Mouse (Mus musculus) forebrain, embryonic 13.5 days (tissue): ENCODE results near the gene Abcg5. TPM values are rescaled to one million over a fixed set of nuclear protein-coding genes. Genes with fewer than 3 reads are reported as not detected.

ENCODE experiments used
- ATAC-seq: fragments of 200-750 bp; cut with Nextera tagmentation; 2 replicates; pipeline ENCODE4 v1.8.0; 2017
- H3K27ac ChIP-seq: fragments of 300-500 bp; sonication (generic); 2 replicates; pipeline ENCODE4 v1.5.1; 2015; ENCODE audit warnings: inconsistent platforms, mild to moderate bottlenecking, moderate library complexity
- H3K27me3 ChIP-seq: fragments of 300-500 bp; sonication (generic); 2 replicates; pipeline ENCODE4 v1.6.1; 2015; ENCODE audit warnings: mild to moderate bottlenecking, inconsistent platforms
- H3K36me3 ChIP-seq: fragments of 300-500 bp; sonication (generic); 2 replicates; pipeline ENCODE4 v1.6.1; 2015; ENCODE audit warnings: mild to moderate bottlenecking, inconsistent platforms; ENCODE audit not compliant: poor library complexity, severe bottlenecking
- H3K4me1 ChIP-seq: fragments of 300-500 bp; sonication (generic); 2 replicates; pipeline ENCODE4 v1.6.1; 2015; ENCODE audit warnings: inconsistent platforms
- H3K4me2 ChIP-seq: fragments of 300-500 bp; sonication (generic); 2 replicates; pipeline ENCODE4 v1.6.1; 2015; ENCODE audit warnings: inconsistent platforms, mild to moderate bottlenecking, moderate library complexity
- H3K4me3 ChIP-seq: fragments of 300-500 bp; sonication (generic); 2 replicates; pipeline ENCODE4 v1.5.1; 2015; ENCODE audit warnings: mild to moderate bottlenecking, inconsistent platforms
- H3K9ac ChIP-seq: fragments of 300-500 bp; sonication (generic); 2 replicates; pipeline ENCODE4 v1.6.1; 2015; ENCODE audit warnings: mild to moderate bottlenecking, inconsistent platforms
- H3K9me3 ChIP-seq: fragments of 300-500 bp; sonication (generic); replicated peaks from 2 replicates; pipeline ENCODE4 v1.6.1; 2016; ENCODE audit warnings: inconsistent platforms
- WGBS: fragments of 180-500 bp; shearing (Covaris S2); methylation state at CpG from one replicate; pipeline ENCODE4 v1.1.7; 2015; 5-methylcytosine and 5-hydroxymethylcytosine counted together
- polyA plus RNA-seq: library from polyadenylated mRNA; unstranded; fragments of >200 nt; fragmentation: Nextera tagmentation; extraction: Ambion mirVana; gene quantifications from 2 replicates; pipeline ENCODE4 v1.2.1, GENCODE M21; 2015

The Abcg5 gene
- polyA plus RNA-seq, 1 experiment from 2014 or later, result 4.1 TPM

DNA sequence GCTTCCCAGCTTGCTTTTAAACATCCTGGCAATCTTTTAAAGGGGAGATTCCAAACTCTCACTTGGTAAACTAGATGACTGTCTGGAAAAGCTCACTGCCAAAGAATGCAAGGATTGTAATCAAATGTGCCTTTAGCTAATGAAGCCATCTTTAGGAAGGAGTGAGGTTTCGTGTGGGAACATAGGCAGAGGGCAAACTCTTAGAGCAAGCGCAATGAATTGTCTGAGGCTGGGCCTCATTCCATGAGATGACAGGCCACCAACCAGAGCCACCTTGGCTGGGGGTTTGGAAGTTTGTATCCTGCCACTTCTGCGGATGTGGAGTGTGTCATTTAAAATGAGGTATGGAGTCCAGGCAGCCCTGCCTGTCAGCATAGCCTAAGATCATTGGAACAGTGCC is 62.7 kb downstream of the Abcg5 start:
- H3K36me3 ChIP-seq, result no peaks in the 10 kb centered on the region
- no peaks in the 10 kb centered on the region for H3K27me3 ChIP-seq
- ATAC-seq, result no peak
- 85% methylated on average over 3 of the region's 3 CpGs for WGBS
- H3K4me1 ChIP-seq, result 0 out of 2 replicates have a peak, but pooled peaks cover 2% of the 10 kb centered on the region
- no peaks in the 10 kb centered on the region for H3K9me3 ChIP-seq
- no peak overlapping the region for H3K27ac ChIP-seq
- no peak overlapping the region for H3K9ac ChIP-seq
- H3K4me2 ChIP-seq, result no peak overlapping the region
- H3K4me3 ChIP-seq, result no peak overlapping the region

DNA sequence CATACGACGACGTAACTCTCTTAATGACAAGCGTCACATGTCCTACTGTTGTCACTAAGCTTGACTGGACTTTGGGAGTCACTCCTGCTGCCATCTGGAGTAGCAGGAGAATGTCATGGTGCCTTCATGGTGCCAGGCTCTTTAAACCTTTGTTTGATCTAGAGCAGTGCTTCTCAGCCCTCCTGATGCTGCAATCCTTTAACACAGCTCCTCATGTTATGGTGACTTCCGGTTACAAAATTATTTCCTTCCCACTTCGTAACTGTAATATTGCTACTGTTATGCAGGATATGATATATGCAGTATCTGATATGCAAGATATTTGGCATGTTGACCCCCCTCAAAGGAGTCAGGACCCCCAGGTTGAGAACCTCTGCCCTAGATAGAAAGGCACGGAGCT is 63.7 kb downstream of the Abcg5 start:
- WGBS, result 86% methylated on average over 7 of the region's 7 CpGs
- Histone ChIP-seq H3K4me2 (no peak overlapping the region), H3K27me3 (no peaks in the 10 kb centered on the region)

DNA sequence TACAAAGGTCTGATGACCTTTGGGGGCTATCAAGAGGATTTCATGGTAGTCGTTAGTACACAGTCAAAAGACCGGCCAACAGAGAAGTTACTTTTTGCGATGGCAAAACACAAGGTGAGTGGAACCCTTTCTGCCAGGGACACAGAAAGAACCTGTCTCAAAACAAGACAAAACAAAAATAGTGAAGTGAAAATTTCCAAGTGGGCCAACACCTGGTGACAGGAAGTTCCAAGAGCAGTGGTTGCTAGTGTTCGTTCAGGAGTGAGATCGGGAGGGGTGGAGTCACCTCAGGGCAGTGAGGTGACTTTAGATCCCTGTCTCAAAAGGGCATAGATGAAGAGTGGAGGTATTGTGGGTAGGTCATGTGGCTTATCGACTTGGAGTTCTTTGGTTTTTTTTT is 64.9 kb downstream of the Abcg5 start:
- Histone ChIP-seq H3K27me3 (no peaks in the 10 kb centered on the region), H3K9ac (no peak overlapping the region), H3K4me3 (no peak overlapping the region), H3K9me3 (peaks cover 10% of the 10 kb centered on the region; the same call in 1 of the 2 replicates), H3K4me1 (0 out of 2 replicates have a peak, but pooled peaks cover 2% of the 10 kb centered on the region), H3K4me2 (no peak overlapping the region), H3K36me3 (peaks cover 16% of the 10 kb centered on the region), H3K27ac (no peak overlapping the region)
- no peak for ATAC-seq
- WGBS, result 95% methylated on average over 6 of the region's 6 CpGs

More for the DNA sequence above, 63.7 kb downstream of the Abcg5 start:
- H3K9me3 ChIP-seq, result peaks cover under 1% of the 10 kb centered on the region; the same call in 1 of the 2 replicates
- H3K9ac ChIP-seq, result no peak overlapping the region
- H3K4me3 ChIP-seq, result no peak overlapping the region
- 0 out of 2 replicates have a peak, but pooled peaks cover 2% of the 10 kb centered on the region for H3K4me1 ChIP-seq
- no peak overlapping the region for H3K27ac ChIP-seq
- peaks cover 5% of the 10 kb centered on the region; the same call in 1 of the 2 replicates for H3K36me3 ChIP-seq
- no peak for ATAC-seq

DNA sequence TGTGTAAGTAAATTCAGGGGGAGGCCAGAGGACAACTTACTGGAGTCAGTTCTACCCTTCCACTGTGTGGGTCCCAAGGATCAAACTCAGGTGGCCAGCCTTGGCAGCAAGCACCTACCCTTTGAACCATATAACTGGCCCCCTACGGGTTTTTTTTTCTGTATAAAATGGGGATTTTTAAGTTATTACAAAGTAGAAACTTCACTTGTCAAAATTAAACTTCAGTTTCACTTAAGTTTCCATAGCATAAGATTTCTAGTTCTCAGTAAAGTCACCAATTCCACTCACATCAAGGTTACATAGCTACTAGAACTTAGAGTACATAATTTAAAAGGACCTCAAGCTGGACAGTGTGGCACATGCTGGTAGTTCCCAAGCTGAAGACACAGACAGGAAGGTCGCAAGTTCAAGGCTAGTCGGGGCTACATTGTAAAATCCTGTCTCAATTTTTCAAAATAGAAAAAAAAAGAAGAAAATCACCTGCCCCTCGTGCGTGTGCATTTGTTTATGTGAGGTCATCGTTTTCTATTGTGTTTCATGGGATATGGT is 66.2 kb downstream of the Abcg5 start:
- WGBS, result 89% methylated on average over 6 of the region's 6 CpGs
- peaks cover 21% of the 10 kb centered on the region for H3K36me3 ChIP-seq
- H3K27ac ChIP-seq, result no peak overlapping the region
- H3K4me2 ChIP-seq, result no peak overlapping the region
- H3K9ac ChIP-seq, result no peak overlapping the region
- peaks cover 10% of the 10 kb centered on the region; the same call in 1 of the 2 replicates for H3K9me3 ChIP-seq
- ATAC-seq, result no peak
- H3K27me3 ChIP-seq, result no peaks in the 10 kb centered on the region
- H3K4me1 ChIP-seq, result 0 out of 2 replicates have a peak, but pooled peaks cover 2% of the 10 kb centered on the region
- no peak overlapping the region for H3K4me3 ChIP-seq

DNA sequence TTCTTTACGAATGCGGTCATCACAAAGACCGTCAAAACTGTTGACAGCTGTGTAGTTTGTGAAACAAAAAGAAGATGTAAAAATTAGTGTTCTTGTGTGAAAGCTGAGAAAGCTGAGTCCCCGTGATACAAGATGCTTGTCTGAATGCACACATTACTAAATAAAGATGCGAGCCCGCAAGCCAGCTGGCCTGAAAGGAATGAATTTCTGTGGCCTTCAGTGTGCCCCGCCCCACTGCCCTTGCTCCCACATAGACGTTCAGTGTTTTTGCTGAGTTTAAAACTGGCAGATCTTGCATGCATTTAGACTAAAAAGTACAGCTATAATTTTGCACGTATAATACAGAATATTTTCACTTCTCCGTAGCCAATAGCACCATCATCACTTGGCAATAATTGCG is 67.0 kb downstream of the Abcg5 start:
- no peak for ATAC-seq
- Histone ChIP-seq H3K27me3 (no peaks in the 10 kb centered on the region), H3K36me3 (peaks cover 21% of the 10 kb centered on the region), H3K9ac (no peak overlapping the region), H3K4me3 (no peak overlapping the region), H3K4me2 (no peak overlapping the region), H3K4me1 (0 out of 2 replicates have a peak, but pooled peaks cover 2% of the 10 kb centered on the region), H3K27ac (no peak overlapping the region), H3K9me3 (peaks cover 10% of the 10 kb centered on the region; the same call in 1 of the 2 replicates)
- 78% methylated on average over 11 of the region's 11 CpGs for WGBS

DNA sequence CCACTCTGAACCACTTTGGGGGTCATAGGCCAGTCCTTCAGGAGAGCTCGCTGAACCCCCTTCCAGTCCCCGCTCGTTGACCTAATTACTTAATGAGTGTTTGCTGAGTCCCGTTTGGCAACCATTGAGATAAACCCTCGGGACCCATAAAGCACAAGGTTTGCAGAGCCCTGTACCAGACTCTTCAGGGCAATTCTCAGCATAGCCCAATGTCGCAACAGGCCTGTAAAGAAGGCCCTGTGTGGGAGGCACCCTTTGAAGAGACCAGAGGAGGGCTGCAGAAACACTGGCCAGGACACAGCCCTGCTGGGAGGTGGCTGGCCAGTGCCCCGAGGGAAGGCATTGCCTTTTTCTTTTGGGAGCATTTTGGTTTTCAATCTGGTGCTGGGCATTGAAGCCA is 70.8 kb downstream of the Abcg5 start:
- Histone ChIP-seq H3K4me1 (no peaks in the 10 kb centered on the region), H3K27ac (no peak overlapping the region), H3K27me3 (no peaks in the 10 kb centered on the region), H3K36me3 (peaks cover 21% of the 10 kb centered on the region), H3K9me3 (peaks cover 10% of the 10 kb centered on the region; the same call in 1 of the 2 replicates), H3K4me2 (no peak overlapping the region), H3K9ac (no peak overlapping the region), H3K4me3 (no peak overlapping the region)
- no peak for ATAC-seq
- 83% methylated on average over 7 of the region's 7 CpGs for WGBS

DNA sequence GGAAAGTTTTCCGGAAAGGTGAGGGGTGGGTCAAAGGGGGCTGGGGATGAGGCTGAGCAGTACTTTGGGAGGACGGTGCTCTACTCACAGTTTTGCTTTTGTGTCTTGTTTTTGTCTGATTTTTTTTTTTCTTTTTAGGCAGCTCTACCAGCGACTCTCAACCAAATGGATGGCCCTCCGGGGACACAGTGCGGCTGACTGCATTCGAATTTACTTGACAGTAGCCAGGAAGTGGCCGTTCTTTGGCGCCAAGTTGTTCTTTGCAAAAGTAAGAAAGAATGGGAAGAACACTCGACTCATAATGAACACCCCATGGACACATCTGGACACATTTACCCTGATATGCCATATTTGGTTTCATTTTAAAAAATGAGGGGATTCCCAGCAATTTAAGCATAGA is 71.3 kb downstream of the Abcg5 start:
- 92% methylated on average over 9 of the region's 9 CpGs for WGBS
- Histone ChIP-seq H3K27me3 (no peaks in the 10 kb centered on the region), H3K36me3 (peaks cover 21% of the 10 kb centered on the region), H3K9me3 (peaks cover 10% of the 10 kb centered on the region; the same call in 1 of the 2 replicates), H3K4me2 (no peak overlapping the region), H3K4me3 (no peak overlapping the region), H3K27ac (no peak overlapping the region), H3K9ac (no peak overlapping the region), H3K4me1 (no peaks in the 10 kb centered on the region)
- no peak for ATAC-seq

DNA sequence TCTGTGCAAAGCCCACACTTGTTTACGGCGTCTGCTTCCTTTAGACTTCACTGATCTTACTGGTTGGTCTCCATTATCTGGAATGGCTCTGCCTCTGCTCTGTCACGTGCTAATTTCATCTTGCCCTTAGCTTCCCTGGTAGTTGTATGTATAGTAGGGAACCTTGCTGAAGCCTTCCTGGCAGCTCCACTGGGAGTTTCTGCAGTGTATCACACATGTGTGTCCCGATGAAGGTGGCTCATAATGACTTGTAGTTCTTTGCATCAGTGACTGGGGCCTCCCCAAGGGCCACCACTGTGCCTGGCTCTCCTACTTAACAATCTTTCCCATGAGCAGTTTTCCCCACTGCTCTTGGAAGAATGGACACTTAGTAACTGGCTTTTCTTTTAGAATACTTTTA is 74.2 kb downstream of the Abcg5 start:
- peaks cover 4% of the 10 kb centered on the region; the same call in 1 of the 2 replicates for H3K9me3 ChIP-seq
- H3K4me3 ChIP-seq, result no peak overlapping the region
- WGBS, result 89% methylated on average over 4 of the region's 4 CpGs
- H3K27me3 ChIP-seq, result no peaks in the 10 kb centered on the region
- no peaks in the 10 kb centered on the region for H3K4me1 ChIP-seq
- no peak for ATAC-seq
- H3K4me2 ChIP-seq, result no peak overlapping the region
- peaks cover 11% of the 10 kb centered on the region for H3K36me3 ChIP-seq
- H3K9ac ChIP-seq, result no peak overlapping the region
- H3K27ac ChIP-seq, result no peak overlapping the region

Other genes starting within 250 kb of the Abcg5 start
- gene Thada, start 216.8 kb downstream of the Abcg5 start, polyA plus RNA-seq, result 6.4 and 6.9 TPM in 2 replicates
- 0.89 and 1.7 TPM in 2 replicates for gene Plekhh2, start 171.1 kb downstream of the Abcg5 start, polyA plus RNA-seq
- 30.6 and 35.9 TPM in 2 replicates for gene Dync2li1, start 56.5 kb downstream of the Abcg5 start, polyA plus RNA-seq
- gene Abcg8, start 6.7 kb downstream of the Abcg5 start, polyA plus RNA-seq, result 0.09 and 0.37 TPM in 2 replicates
- gene Lrpprc, start 107.8 kb upstream of the Abcg5 start, polyA plus RNA-seq, result 36.5 and 44.6 TPM in 2 replicates